Mouse (Mus musculus) ES-E14 (cell line): ENCODE data around the gene Agl.

Experiments
- CHD2 ChIP-seq: IDR thresholded peaks from 2 replicates; pipeline ENCODE4 v1.6.1; 2014; ENCODE audit warnings: mild to moderate bottlenecking, low read depth, low read length, inconsistent platforms
- HCFC1 ChIP-seq: IDR thresholded peaks from 2 replicates; pipeline ENCODE4 v1.6.1; 2012; ENCODE audit warnings: low read length, inconsistent platforms, borderline replicate concordance; ENCODE audit not compliant: insufficient read depth

DNA sequence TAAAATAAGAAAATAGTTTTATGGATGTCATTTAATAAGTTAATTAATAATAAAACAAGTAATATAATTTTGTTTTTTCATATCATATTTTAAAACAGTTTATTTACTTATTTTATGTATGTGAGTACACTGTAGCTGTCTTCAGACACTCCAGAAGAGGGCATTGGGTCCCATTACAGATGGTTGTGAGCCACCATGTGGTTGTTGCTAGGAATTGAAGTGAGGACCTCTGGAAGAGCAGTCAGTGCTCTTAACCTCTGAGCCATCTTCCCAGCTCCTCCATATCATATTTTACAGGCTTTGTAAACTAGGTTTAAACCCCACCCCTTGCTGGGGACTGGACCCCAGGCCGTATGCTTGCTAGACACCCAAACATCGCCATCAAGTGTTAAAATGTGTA lies 36.4 kb downstream of the Agl start:
- TF ChIP-seq CHD2 (no peak), HCFC1 (no peak)
